Mouse (Mus musculus): Measurements from ENCODE around the gene Rabgap1l.

DNA sequence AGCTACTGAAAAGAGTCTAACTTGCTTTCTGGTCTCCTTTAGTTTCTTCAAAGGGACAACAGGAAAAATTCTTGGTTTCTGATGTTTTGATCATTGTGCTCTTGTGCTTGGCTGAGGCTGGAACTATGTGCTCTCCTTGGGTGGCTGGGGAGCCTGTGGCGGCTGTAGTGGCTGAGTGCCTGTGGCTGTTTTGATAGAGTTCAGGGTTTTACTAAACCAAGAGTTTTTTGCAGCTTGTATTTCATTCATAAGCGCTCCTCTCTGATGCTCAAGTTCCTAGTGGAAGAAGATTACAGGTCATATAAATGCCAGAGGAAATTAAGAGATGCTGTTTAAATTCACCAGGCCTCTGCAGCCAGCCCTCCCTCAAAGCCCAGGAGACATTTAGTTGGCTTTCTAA, 568.9 kb downstream of the Rabgap1l start:
- TF ChIP-seq POLR2A (IDR thresholded peaks at IDR 0.05; ENCODE audit: borderline replicate concordance, extremely low read depth, insufficient read depth, insufficient read length, poor library complexity, severe bottlenecking): no peak
- no peak for TF ChIP-seq CTCF (IDR thresholded peaks at IDR 0.05; ENCODE audit: borderline replicate concordance, extremely low read depth, insufficient read depth, insufficient read length)

All from brain, embryonic 14.5 days (tissue).